ENCODE assay signal across 24 mouse cellular contexts in the genomic region with DNA sequence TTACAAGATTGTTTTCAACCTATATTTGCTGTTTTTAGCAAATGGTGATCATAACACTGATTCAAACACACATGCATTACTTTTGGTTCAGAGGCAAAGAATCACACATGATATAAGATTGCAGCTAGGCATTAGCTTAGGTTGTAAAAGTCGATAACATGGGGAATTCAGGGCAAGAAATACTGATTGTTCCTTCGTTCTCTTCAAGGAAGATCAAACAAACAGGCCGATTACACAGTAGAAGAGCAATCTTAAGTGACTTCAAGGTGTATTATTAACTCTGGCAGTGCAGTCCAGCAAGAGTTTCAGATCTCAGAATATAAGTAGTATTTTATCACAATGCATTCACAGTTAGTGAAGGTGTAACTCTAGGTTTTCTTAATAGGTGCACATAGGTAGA. TPM values are rescaled to one million over a fixed set of nuclear protein-coding genes. Genes with fewer than 3 reads are reported as not detected.
"Had no signal": no experiment of that assay in that cellular context is flagged by ENCODE, and none has a peak within 500 bp of the region (broad histone marks: within the 10 kb centered on the region; RNA-seq: fewer than 3 reads in every experiment).

No protein-coding gene starts in this region.

- H3K4me1 ChIP-seq: liver, embryonic 13.5 days; neural tube, embryonic 12.5 days had no signal

- H3K27ac ChIP-seq: kidney, postnatal 0 days; left cerebral cortex, adult 2 months; liver, embryonic 13.5 days; neural tube, embryonic 12.5 days; neural tube, embryonic 15.5 days; stomach, postnatal 0 days had no signal

- H3K27me3 ChIP-seq: liver, embryonic 13.5 days; neural tube, embryonic 12.5 days; neural tube, embryonic 15.5 days had no signal

- H3K4me3 ChIP-seq: left cerebral cortex, adult 2 months; liver, embryonic 13.5 days; neural tube, embryonic 12.5 days; neural tube, embryonic 15.5 days had no signal

- H3K36me3 ChIP-seq: liver, embryonic 13.5 days; neural tube, embryonic 12.5 days; neural tube, embryonic 15.5 days had no signal

- H3K4me2 ChIP-seq: liver, embryonic 13.5 days; neural tube, embryonic 12.5 days; neural tube, embryonic 15.5 days had no signal

- H3K9me3 ChIP-seq: liver, embryonic 13.5 days; neural tube, embryonic 12.5 days; neural tube, embryonic 15.5 days had no signal

- DNase-seq: kidney, adult 18-20 months; kidney, postnatal 36 days; layer of hippocampus, postnatal 36 days; liver, embryonic 13.5 days; lung, adult 2 months; lung, postnatal 14 days; lung, postnatal 4 days; right cerebral cortex, adult 18-20 months; right cerebral cortex, postnatal 14 days; right cerebral cortex, postnatal 4 days; thymus, adult 2 months; thymus, postnatal 14 days; thymus, postnatal 4 days had no signal

- H3K9ac ChIP-seq: liver, embryonic 13.5 days; neural tube, embryonic 12.5 days; neural tube, embryonic 15.5 days had no signal

RNA-seq across cellular contexts. Expression of gene Lrrc66, which starts 45.2 kb away (rescaled TPM):
- total RNA-seq: layer of hippocampus, postnatal 36 days; left cerebral cortex, adult 2 months; left cerebral cortex, postnatal 10 days; left cerebral cortex, postnatal 36 days; liver, adult 2 months had no signal
- polyA plus RNA-seq: kidney, embryonic 14.5 days; limb, embryonic 11.5 days; liver, adult 2 months; lung, adult 2 months; lung, embryonic 16.5 days; neural tube, embryonic 12.5 days had no signal
